Mouse (Mus musculus) fat pad, adult 2 months (tissue): ENCODE measurements around the gene Met.

ENCODE experiments used
- DNase-seq: peaks from one replicate; pipeline ENCODE4 v3.0.0-alpha.2; 2011; ENCODE audit warnings: low read depth, low spot score; ENCODE audit errors: extremely low read depth

Gene Met

GRCm38 (mm10) chr6:17490786-17491185 is 27.2 kb downstream of the Met start:
- DNase-seq = no peak

DNA sequence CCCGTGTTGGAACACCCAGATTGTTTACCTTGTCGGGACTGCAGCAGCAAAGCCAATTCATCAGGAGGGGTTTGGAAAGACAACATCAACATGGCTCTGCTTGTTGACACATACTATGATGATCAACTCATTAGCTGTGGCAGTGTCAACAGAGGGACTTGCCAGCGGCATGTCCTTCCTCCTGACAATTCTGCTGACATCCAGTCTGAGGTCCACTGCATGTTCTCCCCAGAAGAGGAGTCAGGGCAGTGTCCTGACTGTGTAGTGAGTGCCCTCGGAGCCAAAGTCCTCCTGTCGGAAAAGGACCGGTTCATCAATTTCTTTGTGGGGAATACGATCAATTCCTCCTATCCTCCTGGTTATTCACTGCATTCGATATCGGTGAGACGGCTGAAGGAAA is 27.9 kb downstream of the Met start:
- DNase-seq = no peak

DNA sequence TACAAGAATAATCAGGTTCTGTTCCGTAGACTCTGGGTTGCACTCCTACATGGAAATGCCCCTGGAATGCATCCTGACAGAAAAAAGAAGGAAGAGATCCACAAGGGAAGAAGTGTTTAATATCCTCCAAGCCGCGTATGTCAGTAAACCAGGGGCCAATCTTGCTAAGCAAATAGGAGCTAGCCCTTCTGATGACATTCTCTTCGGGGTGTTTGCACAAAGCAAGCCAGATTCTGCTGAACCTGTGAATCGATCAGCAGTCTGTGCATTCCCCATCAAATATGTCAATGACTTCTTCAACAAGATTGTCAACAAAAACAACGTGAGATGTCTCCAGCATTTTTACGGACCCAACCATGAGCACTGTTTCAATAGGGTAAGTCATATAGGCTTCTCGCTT is 28.5 kb downstream of the Met start:
- DNase-seq = no peak

DNA sequence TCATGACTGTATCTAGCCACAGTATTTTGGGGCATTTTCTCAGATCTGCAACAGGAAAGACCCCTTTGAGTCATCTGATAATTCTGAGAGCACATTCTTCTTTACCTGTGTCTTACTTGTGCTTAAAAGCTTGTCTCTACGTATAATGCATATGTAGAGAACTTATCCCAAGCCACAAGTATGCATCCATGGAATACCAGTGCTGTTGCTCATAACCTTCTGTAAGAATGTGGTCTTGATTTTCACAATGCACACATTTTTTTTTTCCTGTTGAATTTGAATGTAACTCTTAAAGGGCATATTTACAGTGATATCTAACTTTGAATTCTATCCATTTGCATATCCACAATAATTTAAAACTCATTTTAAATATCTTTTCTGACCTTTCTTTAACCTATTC is 31.8 kb downstream of the Met start:
- DNase-seq = no peak

DNA sequence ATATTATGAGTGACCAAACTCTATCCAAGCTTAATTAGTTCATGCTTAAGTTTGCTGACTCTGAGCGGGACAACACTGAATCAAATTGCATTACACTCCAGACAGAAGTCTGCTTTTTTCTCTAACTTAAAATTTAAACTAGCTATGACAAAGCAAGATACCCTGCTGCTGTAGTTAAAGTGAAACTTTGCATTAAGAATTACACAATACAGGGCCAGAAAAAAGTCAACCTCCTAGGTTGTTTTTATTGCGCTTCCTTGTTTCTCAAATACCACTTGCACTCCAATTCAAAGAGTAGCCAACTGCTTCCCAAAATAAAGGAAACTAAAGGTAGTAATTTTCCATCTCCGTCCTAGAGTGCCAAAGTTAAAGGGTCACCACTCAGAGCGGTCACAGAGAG is 33.8 kb downstream of the Met start:
- DNase-seq = no peak

DNA sequence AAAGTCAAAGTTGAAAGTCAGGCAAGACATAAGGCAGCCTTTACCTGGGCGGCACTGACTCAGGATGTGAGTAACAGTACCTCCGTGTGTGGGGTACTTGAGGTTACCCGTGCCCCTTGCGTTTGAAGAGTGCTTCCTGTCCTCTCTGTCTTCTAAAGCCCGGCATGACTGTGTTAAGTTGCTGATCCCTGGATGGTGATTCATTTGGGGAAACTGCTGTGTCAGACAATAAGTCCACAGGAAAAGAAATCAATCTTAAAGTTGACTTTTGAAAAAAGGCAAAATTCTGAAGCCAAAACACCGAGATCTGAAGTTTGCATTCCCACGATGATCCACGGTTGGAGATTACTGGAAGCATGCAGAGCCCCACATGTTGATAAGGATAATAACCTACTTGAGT is 35.2 kb downstream of the Met start:
- DNase-seq = no peak

DNA sequence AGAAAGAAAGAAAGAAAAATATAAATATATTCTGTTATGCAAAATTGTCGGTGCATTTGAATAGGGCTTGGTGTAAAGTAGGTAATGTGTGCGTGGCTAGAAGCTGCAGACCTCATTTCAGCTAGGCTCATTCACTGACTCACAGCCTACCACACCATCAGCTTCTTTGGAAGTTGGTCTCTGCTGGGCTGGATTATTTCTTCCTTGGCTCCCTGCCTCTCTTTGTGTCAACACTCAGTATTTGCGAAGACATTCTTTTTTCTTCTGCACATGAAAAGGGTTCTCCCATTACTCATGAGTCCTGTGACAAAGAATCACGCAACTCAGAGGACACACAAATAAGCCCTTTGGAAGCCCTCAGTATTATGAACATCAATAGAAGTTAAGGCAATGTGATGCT is 37.8 kb downstream of the Met start:
- no peak for DNase-seq

DNA sequence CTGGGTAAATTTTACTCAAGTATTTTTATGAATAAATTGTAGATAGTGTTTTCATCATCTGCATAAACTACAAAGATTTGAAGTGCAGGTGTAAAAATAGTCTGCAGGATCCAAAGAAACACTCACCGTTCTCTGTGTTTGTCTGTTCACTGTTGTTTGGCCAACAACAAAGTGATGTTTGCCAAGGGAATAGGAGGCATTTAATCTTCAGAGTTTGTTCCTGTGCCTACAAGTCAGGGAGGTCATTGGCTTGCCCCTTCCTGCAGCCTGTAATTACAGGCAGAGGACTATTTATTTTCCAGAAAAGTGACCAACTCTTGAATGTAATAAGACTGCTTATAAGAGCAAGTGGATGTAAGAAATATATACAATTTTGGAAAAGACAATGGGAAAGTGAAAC is 38.7 kb downstream of the Met start:
- no peak for DNase-seq

DNA sequence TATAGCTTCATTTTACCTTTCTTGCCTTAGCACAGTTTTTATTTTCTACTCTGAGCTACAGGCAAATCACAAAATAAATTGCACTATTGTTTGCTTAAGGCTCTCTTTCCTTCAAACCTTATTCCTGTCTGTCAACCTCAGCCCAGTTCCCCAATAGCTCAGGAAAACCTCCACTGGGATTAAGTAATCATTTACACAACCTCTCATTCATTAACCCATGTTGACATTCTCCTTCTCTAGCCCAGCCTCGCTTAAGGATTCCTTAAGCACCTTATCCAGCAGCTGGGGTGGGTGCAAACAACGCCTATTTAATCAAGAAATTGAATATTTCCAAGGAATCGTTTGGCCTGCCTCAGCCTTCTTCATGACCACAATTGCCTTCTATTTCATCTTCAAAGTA is 40.1 kb downstream of the Met start:
- no peak for DNase-seq

- DNase-seq = no peak
These were observed 41.9 kb downstream of the Met start for GRCm38 (mm10) chr6:17505530-17505929.

- no peak for DNase-seq
These were observed 43.2 kb downstream of the Met start for GRCm38 (mm10) chr6:17506831-17507230.

DNA sequence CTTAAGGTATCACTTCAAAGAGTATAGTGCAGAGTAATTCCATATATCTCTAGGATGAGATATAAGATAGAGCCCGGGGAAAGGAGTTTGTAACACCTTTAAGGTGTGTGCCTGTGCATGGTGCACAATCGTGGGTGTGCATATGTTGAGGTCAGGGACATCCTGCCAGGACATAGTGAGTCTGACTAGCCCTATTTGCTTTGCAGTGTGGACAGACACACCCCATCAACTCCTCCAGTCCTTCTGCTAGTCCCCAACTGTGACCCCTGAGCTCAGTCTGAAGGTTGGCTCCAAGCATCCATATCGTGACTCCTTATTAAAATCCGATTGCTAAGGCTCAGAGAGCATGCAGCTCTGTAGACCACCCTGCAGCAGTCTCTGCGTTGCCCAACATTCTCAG is 44.6 kb downstream of the Met start:
- no peak for DNase-seq

GRCm38 (mm10) chr6:17508604-17509372 is 45.2 kb downstream of the Met start:
- DNase-seq = no peak

- DNase-seq = no peak
These were observed 49.8 kb downstream of the Met start for GRCm38 (mm10) chr6:17513381-17513780.

DNA sequence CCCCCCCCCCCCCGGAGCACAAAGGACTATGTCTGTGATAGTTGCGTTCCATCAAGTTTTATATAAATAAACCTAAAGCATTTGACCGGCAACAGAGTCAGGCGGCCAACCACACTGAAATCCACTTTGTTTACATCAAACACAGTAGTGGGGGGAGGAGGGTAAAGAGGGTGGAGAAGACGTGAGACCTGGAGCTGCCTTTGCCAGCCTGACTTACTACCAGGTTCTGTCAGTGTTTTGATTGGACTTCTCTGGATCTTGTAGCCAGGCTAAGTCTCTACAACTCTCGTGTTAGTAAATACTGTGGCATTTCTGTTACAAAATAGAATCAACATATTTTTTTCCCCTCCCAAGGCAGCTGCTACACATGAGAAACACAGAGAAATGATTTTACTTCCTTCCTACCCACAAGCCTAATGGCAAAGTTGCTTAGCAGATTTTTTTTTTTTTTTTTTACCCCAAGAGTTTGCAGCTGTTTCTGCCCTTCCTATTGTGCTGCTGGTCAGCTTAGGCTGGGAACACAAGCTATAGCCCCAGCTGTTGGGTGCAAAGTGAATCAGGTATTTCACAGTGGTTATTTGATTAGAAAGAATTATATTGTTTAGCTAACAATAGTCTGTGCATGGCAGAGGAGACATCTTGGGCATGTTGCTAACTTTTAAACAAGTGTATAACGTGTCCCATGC is 52.3 kb downstream of the Met start:
- DNase-seq = no peak

- DNase-seq = peak; percentile 30
These were observed 58.5 kb downstream of the Met start for GRCm38 (mm10) chr6:17521901-17522717.

DNA sequence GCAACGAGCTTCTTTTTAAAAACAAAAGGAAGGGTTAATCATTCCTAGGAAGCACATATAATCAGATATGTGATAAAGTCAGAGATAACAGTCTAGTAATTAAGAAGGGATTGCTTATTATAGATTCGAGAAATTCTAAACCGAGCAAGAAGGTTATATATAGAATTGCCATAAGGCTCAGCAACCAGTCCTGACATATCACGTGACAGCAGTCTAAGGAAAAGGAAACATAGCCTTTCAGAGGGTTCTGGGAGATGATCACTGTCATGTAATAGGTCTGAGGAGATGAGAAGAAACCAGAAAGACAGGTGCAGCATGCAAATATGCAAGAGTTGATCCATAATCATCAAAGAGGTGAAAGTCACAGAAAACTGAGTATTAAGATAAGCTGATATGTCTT is 59.3 kb downstream of the Met start:
- DNase-seq = no peak

GRCm38 (mm10) chr6:17529490-17530269 is 66.1 kb downstream of the Met start:
- no peak for DNase-seq

DNA sequence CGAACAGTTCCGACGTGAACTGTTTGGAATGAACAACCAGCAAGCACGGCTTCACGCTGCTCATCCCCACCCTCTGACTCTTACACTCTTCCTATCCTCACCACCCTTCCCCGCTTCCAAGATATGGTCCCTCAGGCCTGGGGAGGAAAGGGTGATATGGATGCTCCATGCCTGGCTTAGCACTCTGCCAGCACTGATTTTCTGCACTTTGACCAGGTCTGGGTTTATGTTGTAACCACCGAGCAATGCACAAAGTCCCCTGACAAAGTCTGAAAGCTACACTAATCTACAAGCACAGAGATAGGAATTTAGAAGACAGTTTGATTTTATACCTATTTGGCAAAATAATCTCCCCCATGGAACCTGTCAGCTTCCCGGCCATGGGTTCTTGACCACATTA is 78.0 kb downstream of the Met start:
- no peak for DNase-seq

DNA sequence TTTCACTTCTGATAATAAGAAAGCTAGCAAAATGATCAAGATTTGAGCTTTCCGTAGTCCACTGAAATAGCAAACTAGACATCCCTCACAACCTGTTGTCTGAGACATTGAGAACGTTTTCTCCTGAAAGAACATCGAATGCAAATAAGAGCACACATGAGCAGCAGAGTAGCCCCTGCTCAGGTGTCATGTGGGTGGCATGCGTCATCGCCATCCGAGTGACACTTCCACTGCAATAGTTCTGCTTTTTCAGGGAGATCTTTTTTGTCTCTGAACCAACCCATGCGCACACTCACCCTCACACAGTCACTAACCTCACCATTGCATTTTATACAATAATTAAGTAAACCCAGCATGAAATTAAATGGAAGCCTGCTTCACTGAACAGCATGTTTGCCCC is 78.8 kb downstream of the Met start:
- no peak for DNase-seq

DNA sequence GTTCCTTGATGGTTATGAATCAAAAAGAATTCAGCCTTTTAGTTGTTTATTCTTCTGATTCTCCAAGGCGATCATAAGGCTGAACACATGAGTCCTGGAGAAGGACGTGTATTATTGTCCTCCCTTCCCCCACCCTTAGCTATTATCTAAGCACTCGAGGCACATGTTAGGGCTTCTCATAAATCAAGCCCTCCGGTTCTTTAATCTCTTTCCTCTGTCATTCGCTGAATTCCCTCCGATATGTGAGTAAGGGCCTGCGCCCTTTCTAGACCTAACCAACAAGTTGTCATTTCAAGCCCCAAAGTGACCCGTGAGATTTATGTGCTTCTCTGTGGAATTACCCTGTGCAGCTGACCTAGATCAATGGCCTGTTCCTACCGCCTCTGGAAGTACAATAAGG is 81.9 kb downstream of the Met start:
- no peak for DNase-seq
